Mouse (Mus musculus) heart, embryonic 14.5 days (tissue): Measurements from ENCODE around the gene Sgms1. TPM values are rescaled to one million over a fixed set of nuclear protein-coding genes. Genes with fewer than 3 reads are reported as not detected.

Experiments
- ATAC-seq: fragments of 200-750 bp; cut with Nextera tagmentation; 2 replicates; pipeline ENCODE4 v1.8.0; 2017; ENCODE audit warnings: low read depth, moderate TSS enrichment; ENCODE audit not compliant: insufficient number of reproducible peaks, insufficient read depth, low FRiP score
- H3K27ac ChIP-seq, 2 experiments: fragments of 200-500 bp in 1 of 2; fragments of 300-500 bp in 1 of 2; sonication (generic) in 1 of 2; replicated peaks in 1 of 2; 2 replicates each; pipeline ENCODE4 v1.5.1; 2012 to 2014; ENCODE audit warnings: low read depth in 2 of 2, low read length in 2 of 2, control low read depth in 1 of 2, mild to moderate bottlenecking in 1 of 2, mixed read lengths in 1 of 2; ENCODE audit not compliant: control insufficient read depth in 1 of 2, insufficient read depth in 1 of 2
- H3K27me3 ChIP-seq: fragments of 300-500 bp; sonication (generic); 2 replicates; pipeline ENCODE4 v1.6.1; 2014; ENCODE audit warnings: mild to moderate bottlenecking, low read length, control low read depth; ENCODE audit not compliant: control insufficient read depth, insufficient read depth
- H3K36me3 ChIP-seq: fragments of 300-500 bp; sonication (generic); 2 replicates; pipeline ENCODE4 v1.6.1; 2014; ENCODE audit warnings: mild to moderate bottlenecking, control low read depth, low read length, mixed read lengths; ENCODE audit not compliant: control insufficient read depth, insufficient read depth
- H3K4me1 ChIP-seq, 2 experiments: fragments of 200-500 bp in 1 of 2; fragments of 300-500 bp in 1 of 2; sonication (generic) in 1 of 2; 2 replicates each; pipeline ENCODE4 v1.6.1; 2012 to 2014; ENCODE audit warnings: low read length in 2 of 2, control low read depth in 1 of 2, mixed read lengths in 1 of 2; ENCODE audit not compliant: control insufficient read depth in 2 of 2, insufficient read depth in 2 of 2
- H3K4me2 ChIP-seq: fragments of 300-500 bp; sonication (generic); 2 replicates; pipeline ENCODE4 v1.6.1; 2014; ENCODE audit warnings: mild to moderate bottlenecking, low read length
- H3K4me3 ChIP-seq, 2 experiments: fragments of 200-500 bp in 1 of 2; fragments of 300-500 bp in 1 of 2; sonication (generic) in 1 of 2; 2 replicates each; pipeline ENCODE4 v1.5.1; 2012 to 2014; ENCODE audit warnings: low read length in 2 of 2, mild to moderate bottlenecking in 2 of 2, control low read depth in 1 of 2, low read depth in 1 of 2, moderate library complexity in 1 of 2; ENCODE audit not compliant: control insufficient read depth in 1 of 2, insufficient read depth in 1 of 2
- H3K9ac ChIP-seq: fragments of 300-500 bp; sonication (generic); 2 replicates; pipeline ENCODE4 v1.6.1; 2014; ENCODE audit warnings: mild to moderate bottlenecking, low read length
- H3K9me3 ChIP-seq: fragments of 300-500 bp; sonication (generic); 2 replicates; pipeline ENCODE4 v1.6.1; 2016; ENCODE audit warnings: low read length, control low read depth; ENCODE audit not compliant: control insufficient read depth
- WGBS: fragments of 180-500 bp; shearing (Covaris S2); extraction: QIAGEN DNeasy Blood & Tissue Kit; methylation state at CpG from one replicate; pipeline ENCODE4 v1.1.7; 2014; 5-methylcytosine and 5-hydroxymethylcytosine counted together
- polyA plus RNA-seq: library from polyadenylated mRNA; unstranded; fragments of >200 nt; fragmentation: Nextera tagmentation; extraction: Ambion mirVana; gene quantifications from 2 replicates; pipeline ENCODE4 v1.2.1, GENCODE M21; 2014

The Sgms1 gene
- polyA plus RNA-seq, 1 experiment from 2014 or later, result 41.3 TPM

DNA sequence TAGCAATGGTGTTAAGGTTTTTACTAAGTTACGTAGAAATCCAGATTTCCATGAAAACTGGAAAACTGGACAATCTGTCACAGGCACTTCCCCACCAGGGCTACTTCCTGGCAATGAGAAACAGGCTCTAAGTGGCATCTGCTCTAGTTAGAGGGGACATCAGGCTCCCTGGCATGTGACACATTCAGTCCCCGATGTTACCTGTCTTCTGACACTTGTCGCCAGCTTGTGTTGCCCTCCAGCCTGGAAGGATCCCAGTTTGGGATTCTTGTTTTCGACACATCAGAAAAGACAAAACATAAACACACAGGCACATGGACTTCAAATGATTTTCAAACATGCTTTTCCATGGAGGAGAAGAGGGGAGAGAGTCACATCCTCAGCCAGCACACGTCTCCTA lies 60.0 kb downstream of the Sgms1 start:
- Histone ChIP-seq H3K4me1 (peaks cover 22 to 55% of the 10 kb centered on the region in 2 experiments), H3K4me3 (no peak overlapping the region), H3K9ac (no peak overlapping the region), H3K27ac (no peak overlapping the region; a peak in 1 of 4 replicates), H3K36me3 (no peaks in the 10 kb centered on the region), H3K27me3 (no peaks in the 10 kb centered on the region), H3K4me2 (no peak overlapping the region), H3K9me3 (no peaks in the 10 kb centered on the region)
- WGBS, result 79% methylated on average over 5 of the region's 5 CpGs
- no peak for ATAC-seq

DNA sequence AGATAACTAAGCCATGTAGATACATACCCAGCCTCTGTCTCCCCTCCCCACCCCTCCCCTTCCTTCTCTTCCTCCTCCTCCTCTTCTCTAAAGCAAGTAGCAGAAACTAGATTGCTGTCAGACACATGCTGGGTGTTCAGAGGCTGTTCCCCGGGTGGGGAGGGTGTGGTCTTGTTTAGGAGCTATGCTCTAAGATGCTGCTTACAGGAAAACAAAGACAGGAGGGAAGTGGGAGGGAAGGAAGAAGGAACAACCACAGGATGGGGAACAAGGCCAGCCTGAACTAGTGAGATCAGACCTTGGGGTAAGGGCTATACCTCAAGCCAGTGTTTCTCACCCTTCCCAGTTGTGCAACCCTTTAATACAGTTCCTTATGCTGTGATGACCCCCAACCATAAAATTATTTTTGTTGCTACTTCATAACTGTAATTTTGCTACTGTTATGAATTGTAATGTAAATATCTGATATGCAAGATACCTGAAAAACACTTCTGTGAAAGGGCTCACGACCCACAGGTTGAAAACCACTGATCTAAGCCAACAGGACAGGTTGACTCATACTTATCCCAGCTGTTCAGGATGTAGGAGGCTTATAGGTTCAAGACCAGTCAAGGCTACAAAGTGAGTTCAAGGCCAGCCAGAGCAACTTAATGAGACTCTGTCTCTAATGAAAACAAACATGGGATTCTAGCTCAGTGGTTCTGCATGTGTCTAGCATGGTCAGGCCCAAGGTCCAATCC lies 61.3 kb downstream of the Sgms1 start:
- peak overlapping the region; percentile 1 to 13; a peak in 1 of 4 replicates for H3K27ac ChIP-seq

DNA sequence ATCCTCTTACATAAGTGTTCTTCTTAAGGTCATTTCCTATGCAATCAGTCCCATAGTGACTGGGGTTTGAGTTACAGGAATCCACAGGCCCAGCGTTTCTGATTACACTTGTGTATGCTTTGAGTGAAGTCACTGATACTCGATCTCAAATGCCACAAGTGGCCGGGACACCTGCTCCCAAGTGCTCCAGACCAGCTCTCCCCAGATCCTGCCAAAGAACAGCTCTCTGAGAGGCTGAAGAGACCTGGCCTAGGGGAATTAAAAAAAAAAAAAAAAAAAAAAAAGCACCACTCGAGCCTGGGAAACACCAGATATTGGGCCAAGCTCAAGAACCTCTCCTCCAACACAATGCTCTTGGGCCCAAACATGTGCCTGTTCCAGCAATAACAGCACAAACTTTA lies 62.9 kb downstream of the Sgms1 start:
- no peak overlapping the region for H3K9ac ChIP-seq
- 12% methylated on average over 4 of the region's 4 CpGs for whole genome bisulfite sequencing
- no peaks in the 10 kb centered on the region for H3K9me3 ChIP-seq
- peak overlapping the region; percentile 48 to 50; a peak in 3 of 4 replicates for H3K27ac ChIP-seq
- no peak overlapping the region for H3K4me3 ChIP-seq
- H3K36me3 ChIP-seq, result no peaks in the 10 kb centered on the region
- no peak for ATAC-seq
- peaks cover 25 to 55% of the 10 kb centered on the region in 2 experiments for H3K4me1 ChIP-seq
- no peaks in the 10 kb centered on the region for H3K27me3 ChIP-seq
- no peak overlapping the region for H3K4me2 ChIP-seq

More for the DNA sequence above, 61.3 kb downstream of the Sgms1 start:
- no peak overlapping the region for H3K9ac ChIP-seq
- no peak for ATAC-seq
- H3K4me1 ChIP-seq, result peaks cover 20 to 48% of the 10 kb centered on the region in 2 experiments
- no peak overlapping the region for H3K4me2 ChIP-seq
- H3K9me3 ChIP-seq, result no peaks in the 10 kb centered on the region
- no peak overlapping the region for H3K4me3 ChIP-seq
- no peaks in the 10 kb centered on the region for H3K36me3 ChIP-seq
- H3K27me3 ChIP-seq, result no peaks in the 10 kb centered on the region
- WGBS, result 56% methylated on average over 2 of the region's 2 CpGs

DNA sequence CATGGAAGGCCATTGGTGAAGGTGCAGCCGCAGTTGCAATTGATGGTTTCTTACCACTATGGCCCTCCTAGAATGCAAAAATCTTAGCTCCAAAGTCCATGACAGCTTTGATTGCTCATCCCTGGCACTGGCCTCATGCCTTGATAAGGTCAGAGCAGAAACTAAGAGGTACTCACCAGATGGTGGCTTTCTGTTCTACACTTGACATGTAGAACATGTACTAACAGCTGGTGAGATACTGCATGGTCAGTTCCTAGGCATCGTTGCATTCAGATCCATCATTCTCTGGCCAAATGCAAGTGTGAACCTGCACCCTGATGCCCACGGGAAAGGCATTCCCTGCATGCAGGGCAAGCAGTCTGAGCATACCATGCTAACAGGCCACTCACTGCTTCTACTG lies 63.4 kb downstream of the Sgms1 start:
- no peak overlapping the region for H3K4me3 ChIP-seq
- 56% methylated on average over 3 of the region's 3 CpGs for WGBS
- no peak overlapping the region for H3K9ac ChIP-seq
- no peaks in the 10 kb centered on the region for H3K27me3 ChIP-seq
- no peaks in the 10 kb centered on the region for H3K36me3 ChIP-seq
- peak overlapping the region; percentile 39 to 48; a peak in 2 of 4 replicates for H3K27ac ChIP-seq
- H3K4me2 ChIP-seq, result no peak overlapping the region
- no peak for ATAC-seq
- H3K9me3 ChIP-seq, result no peaks in the 10 kb centered on the region
- H3K4me1 ChIP-seq, result peaks cover 25 to 58% of the 10 kb centered on the region in 2 experiments

DNA sequence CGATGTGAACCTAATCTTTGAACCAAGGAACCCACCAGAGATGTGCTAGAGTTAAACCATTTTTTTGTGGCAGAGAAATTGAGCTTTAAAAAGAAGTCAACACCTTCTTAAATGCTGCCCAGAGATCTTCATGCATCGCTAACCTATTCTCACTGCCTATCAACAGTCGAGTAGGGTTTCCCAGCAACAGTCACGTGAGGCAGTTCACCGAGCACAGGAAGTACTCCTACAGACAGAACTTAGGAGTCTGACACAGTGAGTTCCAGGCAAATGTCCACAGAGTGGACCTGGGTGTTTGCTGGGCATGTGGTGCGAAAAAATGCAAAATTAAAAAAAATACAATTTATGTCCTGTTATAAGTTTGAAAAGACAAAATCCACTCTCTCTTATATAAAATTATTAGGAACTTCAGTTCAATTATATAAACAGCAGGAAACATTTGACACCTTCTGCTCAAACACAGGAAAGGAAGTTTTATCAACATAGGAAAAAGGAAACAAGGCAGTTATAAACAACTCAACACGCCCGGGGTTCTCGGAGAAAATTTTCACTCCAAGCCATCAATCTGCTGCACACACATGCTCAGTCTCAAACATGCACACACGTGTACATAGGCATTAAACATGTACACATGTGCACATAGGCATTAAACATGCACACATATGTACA lies 64.3 kb downstream of the Sgms1 start:
- peak overlapping the region in 1 of 2 experiments; percentile 16; a peak in 1 of 4 replicates for H3K27ac ChIP-seq

DNA sequence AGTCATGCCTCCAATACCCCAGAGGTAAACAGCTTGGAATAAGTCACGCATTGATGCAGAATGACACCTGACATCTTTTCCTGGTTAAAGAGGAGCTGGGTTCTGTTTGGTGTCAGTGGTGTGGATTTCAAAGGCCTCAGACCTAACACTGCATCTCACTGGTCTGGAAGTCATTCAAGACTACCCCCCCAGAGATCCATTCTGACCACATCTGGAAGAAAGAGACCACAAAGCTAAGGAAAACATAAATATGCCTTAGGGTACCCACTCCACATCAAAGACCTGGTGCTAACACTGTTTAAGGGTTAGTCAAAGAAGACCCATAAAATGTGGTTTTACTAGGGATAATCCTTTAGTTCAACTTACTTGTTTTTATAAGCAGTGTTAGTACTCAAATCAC lies 65.0 kb downstream of the Sgms1 start:
- Histone ChIP-seq H3K4me3 (no peak overlapping the region), H3K27me3 (no peaks in the 10 kb centered on the region), H3K9me3 (no peaks in the 10 kb centered on the region), H3K36me3 (no peaks in the 10 kb centered on the region), H3K4me2 (no peak overlapping the region), H3K9ac (no peak overlapping the region), H3K4me1 (peaks cover 22 to 54% of the 10 kb centered on the region in 2 experiments), H3K27ac (no peak overlapping the region)
- no peak for ATAC-seq
- 95% methylated on average over 1 of the region's 1 CpGs for WGBS

More for the DNA sequence above, 64.3 kb downstream of the Sgms1 start:
- H3K27me3 ChIP-seq, result no peaks in the 10 kb centered on the region
- no peaks in the 10 kb centered on the region for H3K36me3 ChIP-seq
- 0 out of 2 replicates have a peak, but pooled peaks have one; percentile 46 for ATAC-seq
- peaks cover 22 to 55% of the 10 kb centered on the region in 2 experiments for H3K4me1 ChIP-seq
- H3K9me3 ChIP-seq, result no peaks in the 10 kb centered on the region
- H3K9ac ChIP-seq, result no peak overlapping the region
- H3K4me3 ChIP-seq, result no peak overlapping the region
- no peak overlapping the region for H3K4me2 ChIP-seq
- 40% methylated on average over 10 of the region's 10 CpGs for WGBS

DNA sequence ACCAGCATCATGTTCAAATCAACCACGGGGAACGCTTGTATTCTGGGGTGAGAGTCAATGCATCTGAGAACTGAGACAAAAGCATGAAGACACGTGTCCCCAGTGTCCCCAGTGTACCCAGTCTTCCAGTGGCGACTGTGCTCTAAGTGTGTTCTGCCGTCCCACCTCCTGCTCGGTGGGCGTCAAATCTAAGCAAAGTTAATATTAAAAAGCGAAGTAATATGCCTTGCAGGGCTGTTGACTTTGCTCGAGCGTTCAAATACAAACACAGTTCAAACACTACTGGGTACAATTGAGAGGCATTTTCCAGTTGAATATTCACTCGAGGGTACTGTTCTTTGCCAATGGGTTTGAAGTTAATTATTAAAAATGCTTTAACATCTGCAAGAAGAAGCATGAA lies 66.4 kb downstream of the Sgms1 start:
- Histone ChIP-seq H3K4me2 (no peak overlapping the region), H3K27me3 (no peaks in the 10 kb centered on the region), H3K9me3 (no peaks in the 10 kb centered on the region), H3K9ac (no peak overlapping the region), H3K27ac (peak overlapping the region in 1 of 2 experiments; percentile 49; a peak in 1 of 4 replicates), H3K36me3 (no peaks in the 10 kb centered on the region), H3K4me1 (peaks cover 22 to 49% of the 10 kb centered on the region in 2 experiments), H3K4me3 (no peak overlapping the region)
- WGBS, result 82% methylated on average over 11 of the region's 11 CpGs
- ATAC-seq, result no peak
